Mouse (Mus musculus) intestine, postnatal 0 days (tissue): ENCODE results near the gene Snu13. TPM values are rescaled to one million over a fixed set of nuclear protein-coding genes. Genes with fewer than 3 reads are reported as not detected.

Experiments used
- ATAC-seq: fragments of 200-750 bp; cut with Nextera tagmentation; 2 replicates; pipeline ENCODE4 v1.8.0; 2017; ENCODE audit warnings: mild to moderate bottlenecking, moderate TSS enrichment, moderate library complexity
- H3K27ac ChIP-seq: fragments of 300-500 bp; sonication (generic); 2 replicates; pipeline ENCODE4 v1.5.1; 2014; ENCODE audit warnings: mild to moderate bottlenecking, low read depth, low read length, moderate library complexity
- H3K27me3 ChIP-seq: fragments of 300-500 bp; sonication (generic); replicated peaks from 2 replicates; pipeline ENCODE4 v1.6.1; 2014; ENCODE audit warnings: low read length, mixed read lengths; ENCODE audit not compliant: control insufficient read depth, insufficient read depth
- H3K36me3 ChIP-seq: fragments of 300-500 bp; sonication (generic); 2 replicates; pipeline ENCODE4 v1.6.1; 2014; ENCODE audit warnings: mild to moderate bottlenecking, moderate library complexity; ENCODE audit not compliant: control insufficient read depth, insufficient read depth
- H3K4me1 ChIP-seq: fragments of 300-500 bp; sonication (generic); replicated peaks from 2 replicates; pipeline ENCODE4 v1.6.1; 2014; ENCODE audit warnings: antibody characterized with exemption, low read length, mixed read lengths; ENCODE audit not compliant: control insufficient read depth, insufficient read depth
- H3K4me2 ChIP-seq: fragments of 300-500 bp; sonication (generic); replicated peaks from 2 replicates; pipeline ENCODE4 v1.6.1; 2014; ENCODE audit warnings: low read depth, mild to moderate bottlenecking, moderate library complexity
- H3K4me3 ChIP-seq: fragments of 300-500 bp; sonication (generic); 2 replicates; pipeline ENCODE4 v1.5.1; 2014; ENCODE audit warnings: low read depth, low read length
- H3K9ac ChIP-seq: fragments of 300-500 bp; sonication (generic); 2 replicates; pipeline ENCODE4 v1.6.1; 2014; ENCODE audit warnings: mild to moderate bottlenecking, low read depth, low read length
- H3K9me3 ChIP-seq: fragments of 300-500 bp; sonication (generic); 2 replicates; pipeline ENCODE4 v1.6.1; 2016; ENCODE audit warnings: mixed run types; ENCODE audit not compliant: control insufficient read depth
- CTCF ChIP-seq: sonication (generic); IDR thresholded peaks from 2 replicates; pipeline ENCODE4 v1.5.1; 2016; ENCODE audit warnings: low read depth, mild to moderate bottlenecking, control low read depth, antibody characterized with exemption, moderate library complexity
- WGBS: fragments of 180-500 bp; shearing (Covaris S2); extraction: QIAGEN DNeasy Blood & Tissue Kit; methylation state at CpG from one replicate; pipeline ENCODE4 v1.1.7; 2014; 5-methylcytosine and 5-hydroxymethylcytosine counted together
- polyA plus RNA-seq: library from polyadenylated mRNA; unstranded; fragments of >200 nt; fragmentation: Nextera tagmentation; extraction: Ambion mirVana; gene quantifications from 2 replicates; pipeline ENCODE4 v1.2.1, GENCODE M21; 2015

The Snu13 gene
- polyA plus RNA-seq, 1 experiment from 2014 or later = 99.0 TPM

GRCm38 (mm10) chr15:82033762-82034161 lies 13.6 kb downstream of the Snu13 start, which contains the start of gene Desi1:
Desi1 (minus strand) TSS chr15:82033862.
- TF ChIP-seq CTCF = no peak
- Histone ChIP-seq H3K27ac (no peak within 1 kb of the TSS), H3K4me1 (no peaks in the 10 kb centered on the region), H3K27me3 (no peaks in the 10 kb centered on the region), H3K4me3 (no peak within 1 kb of the TSS), H3K36me3 (peaks cover 49% of the 10 kb centered on the region), H3K9me3 (no peaks in the 10 kb centered on the region), H3K4me2 (no peak within 1 kb of the TSS), H3K9ac (no peak within 1 kb of the TSS)
- ATAC-seq = no peak
- WGBS = 95% methylated on average over 4 of the region's 4 CpGs

- ATAC-seq = no peak
- H3K4me2 ChIP-seq = no peak overlapping the region
- H3K9me3 ChIP-seq = no peaks in the 10 kb centered on the region
- H3K4me3 ChIP-seq = no peak overlapping the region
- H3K27ac ChIP-seq = no peak overlapping the region
- H3K9ac ChIP-seq = no peak overlapping the region
- no peaks in the 10 kb centered on the region for H3K27me3 ChIP-seq
- WGBS = 87% methylated on average over 7 of the region's 7 CpGs
- peaks cover 49% of the 10 kb centered on the region for H3K36me3 ChIP-seq
- TF ChIP-seq CTCF = no peak
- no peaks in the 10 kb centered on the region for H3K4me1 ChIP-seq
Observed at GRCm38 (mm10) chr15:82032386-82032785, 15.0 kb downstream of the Snu13 start.

GRCm38 (mm10) chr15:82027726-82028125 lies 19.7 kb downstream of the Snu13 start:
- TF ChIP-seq CTCF = no peak
- no peak overlapping the region for H3K9ac ChIP-seq
- no peaks in the 10 kb centered on the region for H3K4me1 ChIP-seq
- H3K4me2 ChIP-seq = no peak overlapping the region
- H3K4me3 ChIP-seq = no peak overlapping the region
- no peaks in the 10 kb centered on the region for H3K9me3 ChIP-seq
- H3K27me3 ChIP-seq = no peaks in the 10 kb centered on the region
- H3K27ac ChIP-seq = no peak overlapping the region
- 76% methylated on average over 7 of the region's 7 CpGs for WGBS
- H3K36me3 ChIP-seq = peaks cover 78% of the 10 kb centered on the region
- ATAC-seq = no peak

- H3K4me1 ChIP-seq = no peaks in the 10 kb centered on the region
- WGBS = 86% methylated on average over 7 of the region's 7 CpGs
- H3K9ac ChIP-seq = no peak overlapping the region
- no peak overlapping the region for H3K4me2 ChIP-seq
- ATAC-seq = no peak
- no peaks in the 10 kb centered on the region for H3K27me3 ChIP-seq
- no peak for TF ChIP-seq CTCF
- no peak overlapping the region for H3K27ac ChIP-seq
- no peaks in the 10 kb centered on the region for H3K9me3 ChIP-seq
- no peak overlapping the region for H3K4me3 ChIP-seq
- peaks cover 79% of the 10 kb centered on the region for H3K36me3 ChIP-seq
Observed at GRCm38 (mm10) chr15:82027276-82027675, 20.1 kb downstream of the Snu13 start.

GRCm38 (mm10) chr15:82023965-82024635 lies 23.3 kb downstream of the Snu13 start:
- H3K9me3 ChIP-seq = no peaks in the 10 kb centered on the region
- TF ChIP-seq CTCF = no peak; the same call in 1 of the 2 replicates
- no peak overlapping the region for H3K4me3 ChIP-seq
- no peak overlapping the region for H3K4me2 ChIP-seq
- no peak for ATAC-seq
- no peak overlapping the region for H3K27ac ChIP-seq
- no peaks in the 10 kb centered on the region for H3K27me3 ChIP-seq
- WGBS = 86% methylated on average over 6 of the region's 6 CpGs
- no peak overlapping the region for H3K9ac ChIP-seq
- H3K36me3 ChIP-seq = peaks cover 55% of the 10 kb centered on the region
- no peaks in the 10 kb centered on the region for H3K4me1 ChIP-seq

- Histone ChIP-seq H3K4me2 (no peak overlapping the region), H3K9ac (no peak overlapping the region), H3K27ac (no peak overlapping the region), H3K27me3 (no peaks in the 10 kb centered on the region), H3K4me1 (no peaks in the 10 kb centered on the region), H3K4me3 (no peak overlapping the region), H3K9me3 (no peaks in the 10 kb centered on the region), H3K36me3 (peaks cover 44% of the 10 kb centered on the region)
- TF ChIP-seq CTCF = no peak
- ATAC-seq = no peak
- 79% methylated on average over 13 of the region's 13 CpGs for WGBS
Observed at GRCm38 (mm10) chr15:82022535-82023088, 24.8 kb downstream of the Snu13 start.
